Mouse (Mus musculus) ES-E14 (cell line): Measurements from ENCODE around the gene Stk10.

Experiments used
- HCFC1 ChIP-seq: IDR thresholded peaks from 2 replicates; pipeline ENCODE4 v1.6.1; 2012; ENCODE audit warnings: low read length, inconsistent platforms, borderline replicate concordance; ENCODE audit not compliant: insufficient read depth
- MAFK ChIP-seq: IDR thresholded peaks from 2 replicates; pipeline ENCODE4 v1.6.1; 2014; ENCODE audit warnings: mild to moderate bottlenecking, low read depth, low read length, inconsistent platforms; ENCODE audit not compliant: insufficient read depth
- ZC3H11A ChIP-seq: IDR thresholded peaks from 2 replicates; pipeline ENCODE4 v1.6.1; 2012; ENCODE audit warnings: low read depth, mild to moderate bottlenecking, inconsistent platforms, low read length, borderline replicate concordance

DNA sequence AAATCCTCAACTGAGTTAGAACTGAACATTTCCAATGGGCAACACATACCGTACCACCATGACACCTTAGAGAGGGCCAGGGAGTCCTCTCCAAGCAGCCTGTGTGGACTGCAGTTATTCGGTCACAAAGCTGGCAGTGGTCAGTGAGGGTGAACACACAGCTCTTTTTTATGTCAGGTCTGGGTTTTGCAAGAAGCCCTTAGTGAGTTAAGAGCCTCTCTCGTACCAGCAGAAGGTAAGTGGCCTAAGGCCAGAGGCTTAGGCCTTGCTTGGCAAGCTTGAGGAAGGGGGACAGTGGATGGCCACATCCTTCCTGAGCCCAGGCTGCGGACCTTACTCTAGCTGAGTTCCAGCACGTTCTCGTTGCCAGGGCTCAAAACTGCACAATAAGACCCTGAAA lies 67.3 kb downstream of the Stk10 start:
- TF ChIP-seq MAFK, result no peak
- TF ChIP-seq HCFC1, result no peak
- TF ChIP-seq ZC3H11A, result no peak
